In genomic region chr7:142475641-142476040, GRCm38 (mm10) we compare ENCODE assay signal across 9 mouse cellular contexts. TPM values are rescaled to one million over a fixed set of nuclear protein-coding genes. Genes with fewer than 3 reads are reported as not detected.
DNase-seq lines count a peak whose midpoint lies in the region; ATAC-seq lines count a peak whose summit lies in the region.
"Had no signal": no experiment of that assay in that cellular context is flagged by ENCODE, and none has a peak within 500 bp of the region (broad histone marks: within the 10 kb centered on the region; RNA-seq: fewer than 3 reads in every experiment).

No protein-coding gene starts in this region.

- H3K4me3 ChIP-seq in kidney, embryonic 14.5 days (ENCODE audit: low read length), result peak overlapping the region; percentile 22; the same call in 1 of the 2 replicates
- peak overlapping the region; percentile 46 for H3K4me3 ChIP-seq in intestine, embryonic 16.5 days (ENCODE audit: low read length)

- H3K4me1 ChIP-seq in kidney, embryonic 14.5 days (ENCODE audit: control insufficient read depth, insufficient read depth, low read length), result peaks cover 63% of the 10 kb centered on the region
- H3K4me1 ChIP-seq in intestine, embryonic 16.5 days (ENCODE audit: control insufficient read depth, insufficient read depth, low read length), result peaks cover 19% of the 10 kb centered on the region

- H3K9me3 ChIP-seq in kidney, embryonic 14.5 days (ENCODE audit: control insufficient read depth, low read length), result no peaks in the 10 kb centered on the region
- no peaks in the 10 kb centered on the region for H3K9me3 ChIP-seq in intestine, embryonic 16.5 days (ENCODE audit: control insufficient read depth, low read length)

- peak overlapping the region; percentile 34; the same call in 1 of the 2 replicates for H3K9ac ChIP-seq in kidney, embryonic 14.5 days (ENCODE audit: low read depth, low read length)
- H3K9ac ChIP-seq in intestine, embryonic 16.5 days (ENCODE audit: low read depth, low read length), result peak overlapping the region; percentile 76

- 62% methylated on average over 7 of the region's 7 CpGs for WGBS in kidney, embryonic 14.5 days
- WGBS in intestine, embryonic 16.5 days, result 50% methylated on average over 7 of the region's 7 CpGs

- no peak overlapping the region for H3K27ac ChIP-seq in kidney, embryonic 14.5 days (ENCODE audit: low read depth, low read length)
- peak overlapping the region; percentile 93 for H3K27ac ChIP-seq in intestine, embryonic 16.5 days (ENCODE audit: low read length)

- ATAC-seq in kidney, embryonic 14.5 days (ENCODE audit: low FRiP score, low TSS enrichment), result no peak
- no peak for ATAC-seq in intestine, embryonic 16.5 days

- H3K36me3 ChIP-seq in kidney, embryonic 14.5 days (ENCODE audit: control insufficient read depth, insufficient read depth, low read length), result no peaks in the 10 kb centered on the region; the same call in 1 of the 2 replicates
- H3K36me3 ChIP-seq in intestine, embryonic 16.5 days (ENCODE audit: control insufficient read depth, insufficient read depth, low read length), result no peaks in the 10 kb centered on the region

- peak overlapping the region; percentile 56 for H3K4me2 ChIP-seq in kidney, embryonic 14.5 days (replicated peaks; ENCODE audit: low read depth, low read length)
- peak overlapping the region; percentile 64 for H3K4me2 ChIP-seq in intestine, embryonic 16.5 days (ENCODE audit: low read depth, low read length)

- DNase-seq in kidney, adult 8-10 months, result no peak
- peak; percentile 19 for DNase-seq in urinary bladder, adult 2 months (ENCODE audit: low spot score)
- no peak for DNase-seq in urinary bladder, postnatal 25 days (ENCODE audit: low spot score)
- DNase-seq in c-Kit-positive CD71-positive TER-119-positive erythroid progenitor cells, embryonic 14.5 days (ENCODE audit: low spot score), result no peak
- DNase-seq in retina, postnatal 1 day, result no peak
- DNase-seq: kidney, postnatal 14 days; right cerebral cortex, adult 18-20 months had no signal

- no peaks in the 10 kb centered on the region for H3K27me3 ChIP-seq in kidney, embryonic 14.5 days (ENCODE audit: control insufficient read depth, insufficient read depth, low read length)
- no peaks in the 10 kb centered on the region for H3K27me3 ChIP-seq in intestine, embryonic 16.5 days (replicated peaks; ENCODE audit: control insufficient read depth, insufficient read depth, low read length)

RNA-seq across cellular contexts. Expression of gene Lsp1, which starts 15.0 kb away (rescaled TPM):
- polyA plus RNA-seq in kidney, embryonic 14.5 days (2014; fragmentation: Nextera tagmentation; extraction: Ambion mirVana), result 92.8 and 124 TPM in 2 replicates
- polyA plus RNA-seq in urinary bladder, adult 2 months (2012; rRNA removed), result 379 and 420 TPM in 2 replicates
- polyA plus RNA-seq in intestine, embryonic 16.5 days (2015; fragmentation: Nextera tagmentation; extraction: Ambion mirVana), result 125 and 134 TPM in 2 replicates

RNA-seq across cellular contexts. Expression of gene Tnnt3, which starts 23.0 kb away (rescaled TPM):
- 3.2 and 3.5 TPM in 2 replicates for polyA plus RNA-seq in kidney, embryonic 14.5 days (2014; fragmentation: Nextera tagmentation; extraction: Ambion mirVana)
- 74.3 and 79.9 TPM in 2 replicates for polyA plus RNA-seq in urinary bladder, adult 2 months (2012; rRNA removed)
- polyA plus RNA-seq in intestine, embryonic 16.5 days (2015; fragmentation: Nextera tagmentation; extraction: Ambion mirVana), result 2.1 and 3.2 TPM in 2 replicates

RNA-seq across cellular contexts. Expression of gene Tnni2, which starts 34.0 kb away (rescaled TPM):
- polyA plus RNA-seq in kidney, embryonic 14.5 days (2014; fragmentation: Nextera tagmentation; extraction: Ambion mirVana), result 3.1 and 3.7 TPM in 2 replicates
- 39.4 and 48.2 TPM in 2 replicates for polyA plus RNA-seq in urinary bladder, adult 2 months (2012; rRNA removed)
- 4.3 and 4.7 TPM in 2 replicates for polyA plus RNA-seq in intestine, embryonic 16.5 days (2015; fragmentation: Nextera tagmentation; extraction: Ambion mirVana)

RNA-seq across cellular contexts. Expression of gene Syt8, which starts 41.0 kb away (rescaled TPM):
- not detected in 2 replicates for polyA plus RNA-seq in kidney, embryonic 14.5 days (2014; fragmentation: Nextera tagmentation; extraction: Ambion mirVana)
- polyA plus RNA-seq in urinary bladder, adult 2 months (2012; rRNA removed), result 316 and 420 TPM in 2 replicates
- polyA plus RNA-seq in intestine, embryonic 16.5 days (2015; fragmentation: Nextera tagmentation; extraction: Ambion mirVana), result 8.8 and 10.4 TPM in 2 replicates

RNA-seq across cellular contexts. Expression of gene Mrpl23, which starts 56.8 kb away (rescaled TPM):
- 30.3 and 33.4 TPM in 2 replicates for polyA plus RNA-seq in kidney, embryonic 14.5 days (2014; fragmentation: Nextera tagmentation; extraction: Ambion mirVana)
- polyA plus RNA-seq in urinary bladder, adult 2 months (2012; rRNA removed), result 76.2 and 102 TPM in 2 replicates
- 50.3 and 58.1 TPM in 2 replicates for polyA plus RNA-seq in intestine, embryonic 16.5 days (2015; fragmentation: Nextera tagmentation; extraction: Ambion mirVana)

Comparison
In these comparisons a context has a peak if more than half of its experiments do, and no peak if none do; other contexts are left out.
1. RNA of gene Tnnt3, which starts 23.0 kb away (polyA plus RNA-seq): 74.3 to 79.9 TPM in urinary bladder, adult 2 months; 3.2 to 3.5 TPM in kidney, embryonic 14.5 days and 2.1 to 3.2 TPM in intestine, embryonic 16.5 days; every median in the first group is over 10 times any median in the second.